Mouse (Mus musculus): ENCODE data around the gene Tert.

The Tert gene

GRCm38 (mm10) chr13:73675161-73675560, 48.5 kb downstream of the Tert start:
- DNase-seq (ENCODE audit: low spot score in 2 of 2), result no peak

- DNase-seq (ENCODE audit: low spot score in 2 of 2), result no peak
These were observed 51.1 kb downstream of the Tert start, which contains the start of gene Slc6a18 for GRCm38 (mm10) chr13:73677853-73678252. Gene Slc6a18 (minus strand): TSS chr13:73678023.

- DNase-seq (ENCODE audit: low spot score in 2 of 2), result no peak
These were observed 52.6 kb downstream of the Tert start for GRCm38 (mm10) chr13:73679311-73679710.

- DNase-seq (ENCODE audit: low spot score in 2 of 2), result no peak
These were observed 53.7 kb downstream of the Tert start for GRCm38 (mm10) chr13:73680394-73680793.

- no peak for DNase-seq (ENCODE audit: low spot score in 2 of 2)
These were observed 55.5 kb downstream of the Tert start for GRCm38 (mm10) chr13:73682226-73682625.

GRCm38 (mm10) chr13:73683682-73684081, 57.0 kb downstream of the Tert start:
- no peak for DNase-seq (ENCODE audit: low spot score in 2 of 2)

GRCm38 (mm10) chr13:73684412-73684811, 57.7 kb downstream of the Tert start:
- DNase-seq (ENCODE audit: low spot score in 2 of 2), result no peak

GRCm38 (mm10) chr13:73685502-73685901, 58.8 kb downstream of the Tert start:
- no peak for DNase-seq (ENCODE audit: low spot score in 2 of 2)

- no peak for DNase-seq (ENCODE audit: low spot score in 2 of 2)
These were observed 60.9 kb downstream of the Tert start for GRCm38 (mm10) chr13:73687601-73688000.

- no peak for DNase-seq (ENCODE audit: low spot score in 2 of 2)
These were observed 62.2 kb downstream of the Tert start for GRCm38 (mm10) chr13:73688934-73689333.

- peak; percentile 26 to 74 for DNase-seq (ENCODE audit: low spot score in 2 of 2)
These were observed 65.6 kb downstream of the Tert start for GRCm38 (mm10) chr13:73692249-73692868.

GRCm38 (mm10) chr13:73693333-73693732, 66.6 kb downstream of the Tert start:
- no peak for DNase-seq (ENCODE audit: low spot score in 2 of 2)

GRCm38 (mm10) chr13:73694972-73695371, 68.3 kb downstream of the Tert start:
- no peak for DNase-seq (ENCODE audit: low spot score in 2 of 2)

- no peak for DNase-seq (ENCODE audit: low spot score in 2 of 2)
These were observed 69.8 kb downstream of the Tert start for GRCm38 (mm10) chr13:73696529-73696928.
